Mouse (Mus musculus) telencephalon, adult 2 months (tissue): ENCODE measurements at regions not wholly inside any gene's neighbourhood (a gene's known extent, or its start where the extent isn't known, plus 50 kb on each side); places are given as distances from the start of the nearest gene placed in this dataset.

Source experiments
- DNase-seq: peaks from one replicate; pipeline ENCODE4 v3.0.0-alpha.2; 2011; ENCODE audit warnings: low read depth, low spot score

DNA sequence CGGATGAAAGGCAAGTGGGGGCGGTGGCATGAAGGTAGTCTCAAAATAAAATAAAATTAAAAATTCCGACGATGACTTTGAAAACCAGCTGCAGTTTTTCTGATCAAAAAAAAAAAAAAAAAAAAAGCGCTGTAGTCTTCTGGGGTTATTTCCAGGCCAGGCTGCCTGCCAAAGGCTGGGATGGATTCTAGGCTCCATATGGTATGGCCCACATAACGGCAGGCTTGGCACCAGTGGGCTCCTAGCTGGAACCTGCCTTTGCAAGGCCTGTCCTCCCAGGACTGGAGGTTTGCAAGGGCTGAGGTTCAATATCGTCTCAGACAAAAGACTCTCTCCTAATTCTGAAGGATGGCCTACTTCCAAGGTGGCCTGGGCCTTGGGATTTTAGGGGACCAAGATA, 280.6 kb upstream of the Tbx3 start:
- peak; percentile 44 for DNase-seq

DNA sequence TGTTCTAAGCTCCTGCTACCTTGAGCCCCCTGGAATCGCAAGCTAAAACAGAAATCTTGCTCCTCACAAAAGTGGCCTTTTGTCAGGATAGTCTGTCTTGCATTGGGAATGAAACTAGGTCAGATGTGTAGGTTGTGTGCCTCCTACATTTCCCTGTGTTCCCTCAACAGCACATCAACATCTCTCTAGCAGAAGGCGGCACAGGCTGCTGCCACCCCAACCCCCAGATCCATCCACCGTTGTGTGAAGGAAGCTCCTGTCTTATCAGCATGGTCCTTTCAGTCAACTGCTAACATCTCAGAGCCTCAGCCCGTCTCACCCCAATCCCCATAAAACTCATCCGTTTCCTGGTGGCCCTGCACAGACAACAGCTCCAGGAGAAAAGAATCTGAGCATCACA, 272.0 kb upstream of the Tbx3 start:
- peak; percentile 18 for DNase-seq

DNA sequence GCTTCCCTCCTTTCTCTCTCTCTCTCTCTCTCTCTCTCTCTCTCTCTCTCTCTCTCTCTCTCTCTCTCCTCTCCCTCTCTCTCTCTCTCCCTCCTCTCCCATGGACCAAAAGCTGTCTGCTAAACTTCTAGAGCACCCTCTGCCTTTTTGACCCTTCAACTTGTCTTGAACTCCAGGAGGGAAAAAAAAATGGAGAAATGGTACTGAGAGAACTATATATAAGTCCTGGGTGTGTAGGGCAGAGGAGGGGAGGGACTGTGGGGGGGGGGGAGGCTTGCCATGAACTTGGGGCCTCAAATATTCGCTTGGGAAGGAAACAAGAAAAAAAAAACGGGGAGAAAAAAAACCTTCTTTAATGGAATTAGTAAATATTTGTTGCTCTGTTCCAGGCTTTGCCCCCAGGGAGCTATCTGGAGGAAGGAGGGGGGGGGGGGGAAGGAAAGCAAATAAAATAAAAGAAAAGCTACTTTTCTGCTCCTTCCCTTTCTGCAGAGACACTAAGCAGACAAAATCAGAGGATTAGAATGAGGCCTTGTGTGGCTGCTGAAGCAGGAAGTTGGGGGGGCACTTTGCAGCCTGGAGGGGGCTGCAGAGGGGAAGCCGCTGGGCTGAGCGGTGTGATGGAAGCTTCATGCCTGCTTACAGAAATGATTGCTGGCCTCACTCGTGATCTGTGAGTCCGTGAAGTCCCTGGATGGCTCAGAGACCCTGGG, 270.1 kb upstream of the Tbx3 start:
- no peak for DNase-seq

DNA sequence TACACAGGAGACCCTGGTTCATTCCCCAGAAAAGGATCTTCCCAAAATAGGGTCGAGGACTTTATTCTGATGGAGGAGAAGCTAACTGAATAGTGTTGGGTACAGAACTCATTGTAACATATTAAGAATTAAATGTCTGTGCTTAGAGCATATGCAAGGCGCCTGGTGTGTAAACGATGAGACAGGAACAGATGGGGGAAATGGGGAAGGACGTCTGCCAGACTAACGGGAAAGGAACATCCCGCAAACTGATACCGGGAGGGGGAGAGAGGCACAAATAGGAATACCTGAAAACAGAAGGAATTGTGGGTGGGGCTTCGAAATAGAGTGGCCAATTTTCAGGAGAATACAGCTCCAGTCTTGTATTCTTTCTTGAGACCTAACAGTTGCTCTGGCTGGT, 268.6 kb upstream of the Tbx3 start:
- DNase-seq: no peak

DNA sequence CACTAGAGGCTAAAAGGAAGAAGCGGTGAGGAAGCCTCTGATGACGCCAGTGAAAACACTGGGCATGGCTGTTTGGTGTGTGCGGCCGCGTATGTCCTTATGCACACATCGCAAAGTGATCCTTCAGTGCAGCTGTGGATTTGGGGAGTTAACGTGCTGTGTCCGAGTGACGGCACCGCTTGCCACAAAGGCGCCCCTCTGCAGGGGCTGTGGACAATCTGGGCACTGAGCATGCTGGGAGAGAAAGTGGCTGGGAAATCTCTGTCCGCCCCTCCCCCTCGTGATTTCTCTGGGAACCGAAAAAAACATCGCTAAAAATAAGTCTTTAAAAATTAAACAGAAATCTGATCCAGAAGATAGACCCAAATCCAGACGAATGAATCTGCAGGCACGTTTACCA, 267.8 kb upstream of the Tbx3 start:
- no peak for DNase-seq

DNA sequence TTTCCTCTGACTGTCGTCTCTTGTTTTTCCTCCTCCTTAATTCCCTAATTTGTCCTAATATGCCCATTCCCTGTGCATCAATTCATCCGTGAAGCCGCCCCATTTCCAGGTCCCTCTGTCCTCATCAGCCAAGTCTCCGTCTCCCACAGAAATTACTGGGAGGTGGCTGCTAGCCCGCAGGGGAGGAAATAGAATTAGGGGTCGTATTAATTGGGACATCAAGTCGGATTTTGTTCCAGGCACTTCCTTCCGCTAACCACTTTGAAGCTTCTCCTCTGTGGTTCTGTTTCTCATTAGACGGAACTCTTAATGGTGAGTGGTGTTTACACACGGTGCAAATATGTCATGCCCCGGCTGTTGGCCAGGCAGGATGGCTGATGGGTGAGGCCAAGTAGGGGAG, 259.5 kb upstream of the Tbx3 start:
- no peak for DNase-seq

DNA sequence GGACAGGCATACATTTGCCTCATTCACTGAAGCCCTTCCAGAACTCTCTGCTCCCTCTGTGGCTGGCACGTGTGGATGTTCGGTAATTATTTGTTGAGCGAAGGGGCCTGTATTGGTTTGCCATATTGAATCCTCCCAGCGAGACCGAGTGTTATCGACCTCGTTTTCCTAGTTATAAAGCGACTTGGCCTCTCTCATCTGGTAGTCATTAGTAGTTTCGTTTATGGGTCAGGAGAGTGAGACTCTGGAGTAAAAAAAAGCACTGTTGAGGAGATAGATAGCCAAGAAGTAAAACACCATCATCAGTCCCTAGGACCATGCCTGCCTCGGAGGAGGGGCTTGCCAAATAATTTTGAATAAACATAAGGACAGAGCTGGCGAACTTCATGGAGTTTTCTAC, 254.6 kb upstream of the Tbx3 start:
- DNase-seq: no peak

DNA sequence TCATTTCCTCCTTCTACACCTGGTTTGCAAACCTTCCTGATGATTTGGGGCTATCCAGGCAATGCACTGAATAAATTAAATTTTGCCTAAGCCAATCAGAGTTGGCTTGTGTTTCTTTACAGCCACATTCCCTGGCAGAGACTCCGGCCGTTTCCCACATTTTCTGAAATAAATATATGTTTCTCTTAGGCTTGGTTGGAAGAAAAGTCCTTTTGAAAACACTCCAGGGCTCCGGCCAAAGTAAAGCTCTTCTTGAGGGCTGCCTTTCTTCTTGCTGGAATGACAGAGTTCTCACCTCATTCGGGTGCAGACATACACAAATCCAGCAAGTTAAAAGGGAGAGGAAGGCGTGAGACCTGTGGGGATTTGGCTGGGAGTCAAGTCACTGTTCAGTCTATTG, 252.0 kb upstream of the Tbx3 start:
- no peak for DNase-seq

DNA sequence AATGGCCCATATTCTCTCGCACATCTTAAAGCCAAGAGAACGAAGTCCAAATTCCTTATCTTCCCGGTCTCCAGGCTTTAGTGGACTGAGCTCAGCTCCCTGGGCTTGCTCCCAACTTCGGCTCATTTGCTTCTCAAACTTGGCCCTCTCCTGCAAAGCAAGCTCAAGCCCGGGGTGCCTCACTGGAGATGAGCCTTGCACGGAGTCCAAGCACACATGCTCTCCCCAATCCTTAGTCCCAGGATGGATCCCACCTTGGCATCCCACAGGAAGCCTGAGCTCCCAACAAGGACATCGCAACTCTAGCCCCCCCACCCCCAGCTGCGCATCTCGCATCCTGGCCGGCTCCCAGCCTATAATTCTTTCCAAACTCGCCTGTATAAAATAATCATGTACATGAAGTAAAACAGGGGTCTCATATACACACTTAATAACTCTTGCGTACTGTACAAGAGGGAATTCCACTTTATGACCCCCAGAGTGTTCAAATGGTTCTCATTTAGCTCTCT, 242.9 kb upstream of the Tbx3 start:
- no peak for DNase-seq

DNA sequence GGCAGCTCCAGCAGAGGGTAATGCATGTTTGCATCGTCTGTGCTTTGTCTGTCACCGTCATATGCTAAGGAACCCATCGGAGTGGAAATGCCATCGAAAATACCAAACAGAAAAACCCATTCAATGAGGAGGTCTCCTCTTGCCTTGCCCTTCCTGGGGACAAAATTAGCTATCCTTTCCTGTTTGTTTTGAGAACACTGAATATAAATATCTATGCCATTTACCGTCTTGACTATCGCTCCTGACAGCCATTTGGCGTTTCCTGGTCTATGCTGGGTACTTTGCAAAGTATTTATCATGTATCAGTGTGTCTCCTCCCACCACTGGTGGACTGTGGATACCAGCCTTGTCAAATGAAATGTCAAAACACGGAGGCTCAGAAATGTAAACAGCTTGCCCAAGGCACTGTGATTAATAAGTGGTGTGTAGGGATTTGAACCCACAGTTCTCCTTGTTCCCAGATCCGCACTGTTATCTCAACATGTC, 239.2 kb upstream of the Tbx3 start:
- no peak for DNase-seq

DNA sequence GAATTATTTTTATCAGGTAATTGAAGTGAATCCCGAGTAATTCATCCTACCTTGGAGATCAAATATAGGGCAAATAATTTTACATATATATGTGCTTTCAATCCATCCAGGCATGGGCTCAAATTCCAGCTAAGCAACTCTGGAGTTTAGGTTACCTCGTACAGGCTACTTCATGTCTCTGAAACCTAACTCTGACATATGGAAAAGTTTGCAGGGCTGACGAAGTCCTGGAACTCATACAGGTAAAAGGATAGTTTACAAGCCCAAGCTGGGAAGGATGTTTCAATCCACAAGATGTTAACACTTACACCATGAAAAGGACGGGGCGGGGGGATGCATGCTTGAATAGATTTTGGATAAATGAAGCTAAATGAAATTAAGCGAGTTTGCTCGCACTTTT, 235.9 kb upstream of the Tbx3 start:
- DNase-seq: no peak

DNA sequence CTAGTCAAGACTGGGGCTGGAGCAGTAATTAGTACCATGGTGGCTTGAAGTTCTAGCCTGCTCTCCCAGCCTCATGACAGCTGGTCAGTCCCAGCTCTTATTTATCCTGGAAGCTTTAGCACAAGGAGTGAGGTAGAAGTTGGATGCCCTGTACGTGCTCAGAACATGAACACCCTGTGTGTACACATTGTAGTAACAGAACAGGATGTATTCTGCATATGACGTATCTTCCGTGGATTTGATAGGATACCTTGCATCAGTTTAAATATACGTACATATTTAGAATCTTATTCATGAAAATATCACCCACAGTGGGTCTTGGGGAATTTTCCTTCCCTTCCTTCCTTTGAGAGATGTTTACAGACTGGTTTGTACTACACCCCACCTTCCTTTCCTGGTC, 222.0 kb upstream of the Tbx3 start:
- DNase-seq: no peak

DNA sequence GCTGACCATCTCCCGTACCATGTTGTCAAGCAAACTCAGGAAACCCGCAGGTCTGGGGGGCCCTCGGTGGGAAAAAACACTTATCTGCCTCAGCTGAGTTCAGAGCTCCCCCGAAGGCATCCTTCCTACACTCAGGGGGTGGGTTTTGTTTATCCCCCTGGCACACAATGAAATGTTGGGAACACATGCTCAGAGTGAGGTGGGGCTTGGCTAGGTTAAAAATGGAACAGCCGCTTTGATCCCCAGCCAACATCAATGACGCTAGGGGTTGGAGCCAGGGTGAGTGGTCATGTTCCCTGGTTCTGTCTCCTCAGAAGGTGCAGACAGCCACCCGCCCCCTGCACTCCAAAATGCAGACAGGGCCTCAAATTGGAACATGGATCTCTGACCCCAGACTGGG, 221.3 kb upstream of the Tbx3 start:
- DNase-seq: no peak

DNA sequence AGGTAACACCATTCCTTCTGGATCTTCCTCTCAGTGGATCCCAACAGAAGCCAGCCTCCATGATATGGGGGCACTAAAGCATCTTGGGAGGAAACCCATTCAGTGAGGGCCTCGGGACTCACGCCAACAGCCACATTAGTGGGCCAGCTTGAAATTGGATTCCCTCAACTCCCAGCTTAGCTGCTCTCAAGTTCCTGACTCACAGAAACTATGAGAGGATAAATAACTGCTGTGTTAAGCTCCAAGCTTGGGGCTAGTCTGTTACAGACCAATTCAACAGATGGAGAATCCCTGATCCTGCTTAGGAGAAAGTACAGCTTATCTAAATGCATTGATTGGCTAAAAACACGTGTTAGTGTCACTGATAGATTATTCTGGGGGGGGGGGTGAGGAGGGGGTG, 210.7 kb upstream of the Tbx3 start:
- DNase-seq: no peak

DNA sequence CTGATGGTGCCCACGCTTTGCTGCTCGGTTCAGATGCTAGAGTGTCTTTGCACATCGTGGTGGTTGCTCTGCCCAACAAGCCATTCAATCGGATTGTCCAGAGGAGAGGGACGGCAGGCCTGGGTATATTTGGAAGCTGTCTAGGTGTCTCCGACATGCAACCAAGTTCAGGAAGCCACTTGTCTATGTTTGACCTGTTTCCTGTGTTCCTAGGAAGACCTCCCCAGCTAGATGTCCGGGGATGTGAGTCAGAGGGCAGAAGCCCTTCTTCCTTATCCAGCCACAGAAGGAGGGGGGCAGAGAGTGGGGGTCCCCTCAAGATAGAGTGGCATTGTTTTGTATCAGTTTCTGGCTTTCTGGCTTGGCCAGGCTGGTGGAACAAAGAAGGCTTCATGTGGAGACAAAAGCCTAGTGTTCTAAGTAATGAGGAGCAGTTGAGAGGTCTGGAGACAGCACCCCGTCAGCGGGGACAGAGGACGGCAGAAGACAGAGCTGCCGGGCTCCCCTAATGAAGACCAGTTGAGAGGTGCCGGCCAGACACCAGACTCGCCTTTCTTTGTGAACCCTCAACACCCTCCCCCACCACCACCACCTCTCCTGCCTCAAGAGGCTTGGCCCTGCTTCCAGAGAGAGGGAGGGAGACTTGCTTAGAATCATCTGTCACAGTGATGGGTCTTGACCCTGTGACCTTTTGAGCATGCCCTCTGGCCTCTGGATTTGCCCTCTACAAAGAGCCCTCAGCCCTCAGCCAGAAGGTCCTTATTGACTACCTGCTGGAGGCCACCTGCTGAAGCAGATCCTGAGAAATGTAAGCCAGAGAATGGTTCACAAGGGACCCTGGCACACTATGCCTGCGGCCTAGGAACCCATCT, 207.6 kb upstream of the Tbx3 start:
- no peak for DNase-seq

DNA sequence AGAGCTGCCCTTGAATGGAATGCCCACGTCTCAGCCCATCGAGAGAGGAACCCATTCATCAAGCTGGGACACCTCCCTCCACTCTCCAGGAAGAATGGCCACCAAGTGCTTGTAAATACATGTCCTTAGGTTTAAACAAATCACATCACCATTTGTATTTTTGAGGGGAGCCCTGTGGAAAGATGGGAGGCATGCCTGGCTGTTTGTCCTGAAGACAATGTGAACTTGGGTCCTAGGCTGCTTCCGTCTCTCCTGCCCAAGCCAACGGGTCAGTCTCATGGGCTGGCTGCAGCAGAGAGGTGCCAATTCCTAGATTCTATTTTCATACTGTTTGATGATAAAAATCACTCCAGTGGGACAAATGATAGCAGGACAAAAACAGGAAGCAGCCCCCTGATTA, 205.9 kb upstream of the Tbx3 start:
- no peak for DNase-seq

DNA sequence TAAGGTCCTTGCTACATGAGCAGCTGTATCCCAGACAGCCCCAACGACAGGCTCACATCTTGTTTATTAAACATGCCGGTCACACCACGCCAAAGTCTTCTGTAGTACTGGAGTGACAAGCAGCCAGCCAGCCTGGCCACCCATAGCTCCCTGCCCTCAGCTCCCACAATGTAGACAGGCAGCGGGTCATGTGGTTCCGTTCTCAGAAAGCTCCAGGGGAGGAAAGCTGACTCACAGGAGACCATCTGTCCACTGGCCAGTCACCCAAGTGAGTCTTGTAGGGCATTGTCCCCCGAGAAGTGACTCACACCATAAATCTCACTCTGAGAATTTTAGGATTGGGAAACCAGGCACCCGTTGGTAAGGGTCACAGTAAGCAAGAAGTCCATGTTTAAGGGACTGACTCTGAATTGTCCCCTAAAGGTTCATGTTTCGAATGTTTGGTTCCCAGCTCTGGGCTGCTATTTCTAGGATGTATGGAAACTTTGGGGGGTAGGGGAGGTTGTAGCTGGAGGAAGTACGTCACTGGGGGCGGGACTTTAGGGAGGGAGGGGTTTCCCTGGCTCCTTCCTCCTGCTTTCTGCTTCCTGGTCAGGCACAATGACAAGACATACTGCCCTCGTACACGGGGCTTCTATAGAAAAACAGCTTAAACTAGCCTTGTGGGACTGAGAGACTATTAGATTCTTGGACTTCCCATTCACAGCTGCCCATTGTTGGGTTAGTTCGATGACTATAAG, 203.0 kb upstream of the Tbx3 start:
- DNase-seq: no peak

DNA sequence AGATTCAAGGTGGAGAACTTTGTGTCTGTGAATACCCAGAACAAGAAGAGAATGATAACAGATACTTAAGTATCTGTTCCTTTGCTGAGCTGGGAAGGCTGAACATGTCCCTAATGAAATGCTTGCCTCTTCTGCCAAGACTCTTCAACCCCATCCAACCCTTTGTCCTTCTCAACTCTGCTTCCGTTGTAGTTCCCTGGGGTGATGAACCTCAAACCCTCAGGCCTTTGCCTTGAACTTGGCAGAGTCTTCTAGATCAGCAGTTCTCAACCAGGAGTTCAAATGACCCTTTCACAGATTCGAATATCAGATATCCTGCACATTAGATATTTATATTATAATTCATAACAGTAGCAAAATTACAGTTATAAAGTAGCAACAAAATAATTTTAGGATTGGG, 192.5 kb upstream of the Tbx3 start:
- no peak for DNase-seq

DNA sequence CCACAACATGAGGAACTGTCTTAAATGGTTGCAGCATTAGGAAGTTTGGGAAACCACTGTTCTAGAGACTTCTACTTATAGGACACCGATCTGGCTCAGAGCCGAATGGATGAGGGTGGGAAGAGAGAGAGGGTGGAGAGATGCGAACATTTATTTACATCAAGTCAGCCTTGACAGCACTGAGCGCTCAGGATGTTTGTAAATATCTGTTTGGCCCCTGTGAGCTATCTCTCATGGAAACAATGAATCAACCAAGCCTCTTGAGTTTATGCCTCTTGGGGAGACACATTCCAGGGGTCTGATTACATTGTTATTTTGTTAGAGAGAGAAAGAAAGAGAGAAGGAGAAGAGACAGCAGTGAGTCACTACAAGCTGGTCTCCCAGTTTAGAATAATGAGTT, 192.1 kb upstream of the Tbx3 start:
- no peak for DNase-seq

DNA sequence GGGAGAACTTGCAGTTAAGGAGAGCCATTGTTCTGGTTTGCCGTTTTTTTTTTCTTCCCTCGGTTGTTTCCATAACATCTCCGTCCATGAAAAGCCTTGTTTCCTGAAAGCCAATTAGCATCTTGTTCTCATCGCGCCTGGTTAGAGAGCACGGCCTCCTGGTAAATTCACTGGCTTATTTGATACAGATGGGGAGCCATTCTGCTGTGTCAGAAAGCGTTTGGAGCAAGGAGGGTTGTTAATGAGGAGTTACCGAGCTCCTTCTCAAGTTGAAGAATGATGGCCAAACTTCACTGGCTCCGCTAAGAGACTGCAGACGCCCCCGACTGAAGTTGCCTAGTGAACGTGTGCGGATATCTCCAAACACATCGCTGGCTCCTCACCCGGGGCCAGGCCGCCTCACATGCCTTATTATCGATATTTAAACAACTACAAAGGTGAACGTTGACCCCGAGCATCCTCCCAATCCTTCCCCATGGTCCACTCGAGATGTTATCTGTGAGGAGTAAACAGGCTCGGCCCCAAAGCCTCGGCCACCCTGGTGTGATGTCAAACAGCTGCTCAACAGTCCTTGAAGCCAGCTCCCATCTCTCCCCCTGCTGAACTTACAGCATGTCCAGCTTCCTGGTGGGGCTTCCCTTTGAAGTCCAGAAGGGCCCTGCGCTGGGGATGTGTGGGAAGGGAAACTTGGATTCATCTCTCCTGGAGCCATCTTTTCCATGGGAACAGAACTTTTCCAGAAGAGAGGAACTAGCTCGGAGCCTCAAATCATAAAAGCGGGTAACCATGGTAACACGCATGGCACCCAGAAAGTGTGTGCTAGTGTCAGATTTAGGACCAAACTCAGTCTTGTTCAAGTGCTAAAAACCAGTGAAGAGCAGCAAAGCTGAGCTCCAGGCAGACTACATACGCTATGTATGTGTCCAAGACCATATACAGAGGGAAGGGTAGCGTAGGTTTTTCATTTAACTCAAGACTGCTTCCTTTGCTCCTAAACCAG, 190.0 kb upstream of the Tbx3 start:
- peak; percentile 59 for DNase-seq

DNA sequence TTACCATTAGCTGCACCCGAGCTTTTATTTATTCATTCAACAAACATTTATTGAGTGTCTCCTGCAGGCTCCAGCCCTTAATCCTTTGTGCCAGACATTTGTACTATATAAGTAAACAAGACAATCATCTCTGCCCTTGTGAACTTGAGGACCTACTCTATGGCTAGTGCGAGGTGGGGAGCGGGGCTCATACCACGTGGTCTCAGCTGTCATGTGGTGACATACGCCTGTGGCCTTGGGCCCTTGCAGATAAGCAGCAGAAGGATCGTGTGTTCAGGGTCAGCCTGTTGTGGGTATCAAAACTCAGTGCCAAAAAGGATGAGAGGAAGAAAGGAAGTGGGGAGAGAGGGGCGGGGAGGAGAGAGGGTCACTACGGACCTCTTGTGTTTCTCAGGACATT, 186.8 kb upstream of the Tbx3 start:
- DNase-seq: no peak
